Mouse (Mus musculus): ENCODE results near the gene Fbrs. TPM values are rescaled to one million over a fixed set of nuclear protein-coding genes. Genes with fewer than 3 reads are reported as not detected.

Fbrs gene
- polyA plus RNA-seq, 1 experiment from 2014 or later = 14.9 TPM

DNA sequence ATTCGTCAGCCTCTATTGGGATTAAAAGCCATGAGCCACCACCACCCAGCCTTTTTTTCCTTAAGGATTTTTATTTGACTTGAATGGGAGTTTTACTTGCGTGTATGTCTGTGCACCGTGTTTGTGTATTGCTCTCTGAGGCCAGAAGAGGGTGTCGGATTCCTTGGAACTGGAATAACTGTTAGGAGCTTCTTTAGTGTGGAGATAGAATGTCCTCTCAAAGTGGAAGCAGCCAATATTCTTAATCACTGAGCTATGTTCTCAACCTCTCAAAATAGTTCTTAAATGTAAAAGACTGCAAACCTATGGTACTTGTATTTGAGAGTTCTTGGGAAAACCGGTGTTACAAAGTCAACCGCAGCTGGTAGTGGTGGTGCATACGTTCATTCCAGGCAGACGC lies 32.2 kb downstream of the Fbrs start:
- WGBS = 33% methylated on average over 8 of the region's 8 CpGs
- Histone ChIP-seq H3K4me3 (replicated peaks) (peak overlapping the region; percentile 63), H3K4me1 (replicated peaks) (peaks cover 29% of the 10 kb centered on the region), H3K27me3 (no peaks in the 10 kb centered on the region), H3K27ac (peak overlapping the region; percentile 99), H3K9ac (replicated peaks) (peak overlapping the region; percentile 85), H3K4me2 (replicated peaks) (peak overlapping the region; percentile 72), H3K36me3 (peaks cover 23% of the 10 kb centered on the region), H3K9me3 (no peaks in the 10 kb centered on the region)
- ATAC-seq = no peak

DNA sequence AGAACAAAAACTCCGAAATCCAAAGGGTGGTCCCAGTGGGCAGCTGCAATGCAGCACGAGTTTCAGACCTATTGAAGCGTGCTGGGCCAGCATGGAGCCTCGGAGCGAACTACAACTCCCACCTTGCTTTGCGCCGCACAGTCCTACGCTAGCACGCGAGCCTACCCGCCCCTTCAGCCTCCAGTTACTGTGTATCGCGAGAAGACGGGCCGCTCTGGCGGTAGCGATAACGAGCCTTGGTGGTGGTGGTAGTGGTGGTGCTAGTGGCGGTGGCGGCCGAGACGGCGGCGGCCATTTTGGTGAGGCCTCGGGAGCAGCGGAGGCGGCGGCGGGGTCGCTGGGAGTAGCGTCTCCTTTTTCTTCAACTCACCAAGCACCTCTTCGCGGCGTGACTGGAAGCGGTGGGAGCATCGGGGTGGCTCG lies 32.8 kb downstream of the Fbrs start, which contains the start of gene Srcap:
Gene Srcap, plus strand, starts transcription at position 176 of the 423 bp plus-strand sequence.
- no peaks in the 10 kb centered on the region for H3K27me3 ChIP-seq
- peaks cover 29% of the 10 kb centered on the region for H3K4me1 ChIP-seq (replicated peaks)
- peak within 1 kb of the TSS; percentile 99 for H3K27ac ChIP-seq
- peak within 1 kb of the TSS; percentile 72 for H3K4me2 ChIP-seq (replicated peaks)
- H3K4me3 ChIP-seq (replicated peaks) = peak within 1 kb of the TSS; percentile 63
- H3K9ac ChIP-seq (replicated peaks) = peak within 1 kb of the TSS; percentile 85
- ATAC-seq = peak; percentile 99
- under 1% methylated on average over 37 of the region's 37 CpGs for WGBS
- H3K9me3 ChIP-seq = no peaks in the 10 kb centered on the region
- H3K36me3 ChIP-seq = peaks cover 28% of the 10 kb centered on the region

DNA sequence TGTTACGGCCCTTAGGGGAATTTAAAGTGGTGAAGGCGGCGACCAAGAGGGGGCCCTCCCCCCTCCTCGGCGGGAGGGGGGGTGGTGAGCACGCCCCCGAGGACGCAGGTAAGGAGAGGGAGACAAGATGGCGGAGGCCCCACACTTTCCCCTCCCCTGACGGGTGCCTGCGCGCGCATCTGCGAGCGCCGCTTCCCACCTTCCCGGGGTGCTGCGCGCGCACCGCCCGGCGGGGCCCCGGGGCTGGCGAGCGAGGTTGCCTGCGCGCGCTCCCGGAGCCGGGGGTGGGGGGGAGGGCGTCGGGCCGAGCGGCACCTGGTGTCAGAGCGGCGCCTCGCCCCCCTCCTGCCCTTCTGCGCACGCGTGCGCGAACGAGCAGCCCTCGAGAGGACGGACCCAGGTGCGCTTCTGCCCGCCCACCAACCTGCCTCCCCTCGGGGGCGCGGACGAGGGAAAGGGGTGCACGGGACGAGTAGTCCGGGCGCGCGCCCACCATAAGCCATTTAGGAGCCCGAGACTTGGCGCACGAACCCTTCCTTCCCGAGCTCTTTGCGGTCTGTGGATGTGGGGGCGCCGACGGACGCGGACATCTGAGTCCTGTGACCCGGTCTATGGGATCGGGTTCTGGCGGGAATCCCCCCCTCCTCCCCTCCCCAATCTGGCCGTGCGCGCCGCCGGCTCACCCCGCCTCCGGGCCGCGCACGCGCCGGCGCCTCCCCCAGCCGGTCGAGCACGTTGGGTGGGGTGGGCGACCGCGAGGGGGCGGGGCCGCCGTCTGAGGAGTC lies 33.4 kb downstream of the Fbrs start:
- 0% methylated on average over 48 of the region's 93 CpGs for WGBS
- H3K9ac ChIP-seq (replicated peaks) = peak overlapping the region; percentile 85
- peak overlapping the region; percentile 72 for H3K4me2 ChIP-seq (replicated peaks)
- peak overlapping the region; percentile 99 for H3K27ac ChIP-seq
- H3K27me3 ChIP-seq = no peaks in the 10 kb centered on the region
- H3K36me3 ChIP-seq = peaks cover 34% of the 10 kb centered on the region
- peak; percentile 85 for ATAC-seq
- peaks cover 29% of the 10 kb centered on the region for H3K4me1 ChIP-seq (replicated peaks)
- peak overlapping the region; percentile 63 for H3K4me3 ChIP-seq (replicated peaks)
- H3K9me3 ChIP-seq = no peaks in the 10 kb centered on the region

DNA sequence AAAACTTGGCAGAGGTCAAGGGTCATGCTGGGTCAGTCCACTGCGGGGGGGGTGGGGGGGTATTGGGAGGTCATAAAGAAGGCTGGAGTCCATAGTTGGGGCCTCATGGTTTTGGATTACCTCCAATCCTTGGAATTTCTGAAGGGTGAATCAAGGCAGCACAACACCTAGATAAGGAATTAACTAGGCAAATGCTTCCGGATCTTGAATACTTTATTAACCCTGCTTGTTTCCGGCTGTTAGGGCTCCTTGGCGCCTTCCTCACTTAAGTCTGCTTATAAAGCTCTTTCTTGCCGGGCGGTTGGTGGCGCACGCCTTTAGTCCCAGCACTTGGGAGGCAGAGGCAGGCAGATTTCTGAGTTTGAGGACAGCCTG lies 34.0 kb downstream of the Fbrs start:
- 47% methylated on average over 8 of the region's 8 CpGs for WGBS
- peak overlapping the region; percentile 63 for H3K4me3 ChIP-seq (replicated peaks)
- H3K27ac ChIP-seq = peak overlapping the region; percentile 99
- H3K36me3 ChIP-seq = peaks cover 40% of the 10 kb centered on the region
- peak overlapping the region; percentile 85 for H3K9ac ChIP-seq (replicated peaks)
- H3K9me3 ChIP-seq = no peaks in the 10 kb centered on the region
- no peak for ATAC-seq
- H3K27me3 ChIP-seq = no peaks in the 10 kb centered on the region
- peaks cover 29% of the 10 kb centered on the region for H3K4me1 ChIP-seq (replicated peaks)
- H3K4me2 ChIP-seq (replicated peaks) = peak overlapping the region; percentile 72

DNA sequence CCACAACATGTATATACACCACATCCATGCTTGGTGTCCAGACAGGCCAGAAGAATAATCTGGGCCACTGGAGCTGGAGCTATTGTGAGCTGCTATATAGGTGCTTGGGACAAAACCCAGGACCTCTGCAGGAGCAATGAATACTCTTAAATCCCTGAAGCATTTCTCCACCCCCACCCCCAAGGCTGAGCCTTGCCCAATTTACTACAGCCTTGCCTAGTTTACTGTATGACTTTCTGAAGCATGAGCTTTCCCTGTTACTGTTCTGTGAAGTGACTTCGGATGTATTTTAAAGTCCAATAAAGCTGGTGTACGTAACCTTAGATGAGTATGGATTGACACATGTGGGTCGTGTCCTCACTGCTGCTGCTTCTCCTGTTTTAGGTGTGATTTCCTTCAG lies 34.8 kb downstream of the Fbrs start:
- Histone ChIP-seq H3K4me1 (replicated peaks) (peaks cover 29% of the 10 kb centered on the region), H3K4me3 (replicated peaks) (peak overlapping the region; percentile 63), H3K9me3 (no peaks in the 10 kb centered on the region), H3K4me2 (replicated peaks) (peak overlapping the region; percentile 72), H3K9ac (replicated peaks) (0 out of 2 replicates have a peak overlapping the region, but pooled peaks have one; percentile 85), H3K27me3 (no peaks in the 10 kb centered on the region), H3K36me3 (peaks cover 46% of the 10 kb centered on the region), H3K27ac (0 out of 2 replicates have a peak overlapping the region, but pooled peaks have one; percentile 14)
- 93% methylated on average over 3 of the region's 3 CpGs for WGBS
- no peak for ATAC-seq

DNA sequence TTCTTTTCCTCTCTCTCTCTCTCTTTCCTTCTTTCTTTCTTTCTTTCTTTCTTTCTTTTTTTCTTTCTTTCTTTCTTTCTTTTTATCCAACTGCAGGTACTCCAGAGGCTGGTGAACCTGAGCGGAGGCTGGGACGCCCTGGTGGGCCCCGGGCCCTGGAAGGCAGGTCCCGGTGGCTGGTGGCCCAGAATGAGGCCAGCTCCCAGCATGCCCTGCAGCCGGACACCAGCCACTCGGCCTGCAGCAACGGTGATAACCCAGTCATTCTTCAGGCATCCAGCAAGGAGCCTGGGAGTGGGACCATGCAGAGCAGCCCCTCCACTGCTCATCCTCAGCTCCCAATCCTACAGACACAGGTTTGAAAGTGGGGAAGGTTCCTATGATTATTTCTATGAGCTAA lies 36.8 kb downstream of the Fbrs start:
- H3K9me3 ChIP-seq = no peaks in the 10 kb centered on the region
- H3K4me1 ChIP-seq (replicated peaks) = peaks cover 29% of the 10 kb centered on the region
- H3K27me3 ChIP-seq = no peaks in the 10 kb centered on the region
- 95% methylated on average over 7 of the region's 7 CpGs for WGBS
- H3K36me3 ChIP-seq = peaks cover 61% of the 10 kb centered on the region
- no peak overlapping the region for H3K27ac ChIP-seq
- ATAC-seq = no peak
- H3K9ac ChIP-seq (replicated peaks) = no peak overlapping the region
- no peak overlapping the region for H3K4me2 ChIP-seq (replicated peaks)
- no peak overlapping the region for H3K4me3 ChIP-seq (replicated peaks)

DNA sequence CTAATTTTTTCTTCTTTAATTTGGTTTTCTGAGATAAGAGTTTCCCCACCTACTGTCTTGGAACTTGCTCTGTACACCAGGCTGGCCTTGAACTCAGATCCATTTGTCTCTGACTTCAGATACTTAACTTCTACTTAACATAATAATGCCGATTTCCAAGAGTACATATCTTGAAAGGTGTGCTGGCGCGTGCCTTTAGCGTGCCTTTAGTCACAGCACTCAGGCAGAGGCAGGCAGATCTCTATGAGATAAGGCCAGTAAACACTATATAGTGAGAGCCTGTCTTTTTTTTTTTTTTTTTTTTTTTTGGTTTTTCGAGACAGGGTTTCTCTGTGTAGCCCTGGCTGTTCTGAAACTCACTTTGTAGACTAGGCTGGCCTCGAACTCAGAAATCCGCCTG lies 37.3 kb downstream of the Fbrs start:
- no peak for ATAC-seq
- no peak overlapping the region for H3K9ac ChIP-seq (replicated peaks)
- H3K4me3 ChIP-seq (replicated peaks) = no peak overlapping the region
- 94% methylated on average over 7 of the region's 7 CpGs for WGBS
- H3K4me2 ChIP-seq (replicated peaks) = no peak overlapping the region
- no peak overlapping the region for H3K27ac ChIP-seq
- H3K9me3 ChIP-seq = no peaks in the 10 kb centered on the region
- H3K4me1 ChIP-seq (replicated peaks) = peaks cover 25% of the 10 kb centered on the region
- H3K36me3 ChIP-seq = peaks cover 66% of the 10 kb centered on the region
- H3K27me3 ChIP-seq = no peaks in the 10 kb centered on the region

DNA sequence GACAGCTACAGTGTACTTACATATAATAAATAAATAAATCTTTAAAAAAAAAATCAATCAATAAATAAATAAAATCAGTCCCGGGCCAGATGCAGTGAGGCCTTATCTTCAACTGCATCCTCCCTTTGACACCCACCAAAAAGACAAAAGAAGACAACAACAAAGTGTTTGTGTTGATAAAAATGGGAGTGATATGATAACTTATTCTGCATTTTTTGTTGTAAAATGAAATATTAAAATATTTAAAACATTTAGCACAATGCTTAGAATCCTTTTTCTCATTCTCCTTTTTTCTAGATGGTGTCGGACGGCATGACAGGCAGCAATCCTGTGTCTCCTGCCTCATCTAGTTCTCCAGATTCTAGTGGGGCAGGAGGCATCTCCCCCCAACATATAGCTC lies 40.3 kb downstream of the Fbrs start, which contains the start of gene Gm42715:
Gene Gm42715, plus strand, starts transcription at position 301 of the 400 bp plus-strand sequence.
- H3K4me3 ChIP-seq (replicated peaks) = no peak within 1 kb of the TSS
- H3K27ac ChIP-seq = no peak within 1 kb of the TSS
- peaks cover 89% of the 10 kb centered on the region for H3K36me3 ChIP-seq
- H3K4me2 ChIP-seq (replicated peaks) = no peak within 1 kb of the TSS
- no peaks in the 10 kb centered on the region for H3K9me3 ChIP-seq
- peaks cover 6% of the 10 kb centered on the region for H3K4me1 ChIP-seq (replicated peaks)
- no peak for ATAC-seq
- no peak within 1 kb of the TSS for H3K9ac ChIP-seq (replicated peaks)
- no peaks in the 10 kb centered on the region for H3K27me3 ChIP-seq
- 95% methylated on average over 3 of the region's 3 CpGs for WGBS

Small RNAs within 50 kb of the gene (microRNA-seq; reads per million reads assigned to microRNA genes)
- not detected for gene Gm47278
- gene Mir7060 = 0.82 reads per million

Other genes starting within 250 kb of the Fbrs start
- 69.3 and 75.4 TPM in 2 replicates for gene Zfp553, start 246.1 kb upstream of the Fbrs start, polyA plus RNA-seq (2015; fragmentation: Nextera tagmentation; extraction: Ambion mirVana)
- gene Sept1, start 246.1 kb upstream of the Fbrs start, polyA plus RNA-seq (2015; fragmentation: Nextera tagmentation; extraction: Ambion mirVana) = 27.1 and 28.3 TPM in 2 replicates
- 50.5 and 59.7 TPM in 2 replicates for gene Zfp771, start 234.9 kb upstream of the Fbrs start, polyA plus RNA-seq (2015; fragmentation: Nextera tagmentation; extraction: Ambion mirVana)
- gene Dctpp1, start 218.5 kb upstream of the Fbrs start, polyA plus RNA-seq (2015; fragmentation: Nextera tagmentation; extraction: Ambion mirVana) = 142 and 143 TPM in 2 replicates
- gene Sephs2, start 205.1 kb upstream of the Fbrs start, polyA plus RNA-seq (2015; fragmentation: Nextera tagmentation; extraction: Ambion mirVana) = 52.4 and 54.0 TPM in 2 replicates
- gene Itgal, start 182.9 kb upstream of the Fbrs start, polyA plus RNA-seq (2015; fragmentation: Nextera tagmentation; extraction: Ambion mirVana) = 0.30 TPM in 2 replicates
- gene Zfp768, start 133.6 kb upstream of the Fbrs start, polyA plus RNA-seq (2015; fragmentation: Nextera tagmentation; extraction: Ambion mirVana) = 15.6 and 20.1 TPM in 2 replicates
- gene Zfp747, start 103.1 kb upstream of the Fbrs start, polyA plus RNA-seq (2015; fragmentation: Nextera tagmentation; extraction: Ambion mirVana) = 8.4 and 9.3 TPM in 2 replicates
- gene 9130019O22Rik, start 92.0 kb upstream of the Fbrs start, polyA plus RNA-seq (2015; fragmentation: Nextera tagmentation; extraction: Ambion mirVana) = 5.7 and 6.2 TPM in 2 replicates
- gene E430018J23Rik, start 85.6 kb upstream of the Fbrs start, polyA plus RNA-seq (2015; fragmentation: Nextera tagmentation; extraction: Ambion mirVana) = 5.9 and 8.4 TPM in 2 replicates
- gene Zfp764, start 72.4 kb upstream of the Fbrs start, polyA plus RNA-seq (2015; fragmentation: Nextera tagmentation; extraction: Ambion mirVana) = 5.1 and 5.2 TPM in 2 replicates
- gene Zfp688, start 57.1 kb upstream of the Fbrs start, polyA plus RNA-seq (2015; fragmentation: Nextera tagmentation; extraction: Ambion mirVana) = 34.8 and 35.6 TPM in 2 replicates
- 16.1 and 16.3 TPM in 2 replicates for gene Zfp689, start 30.0 kb upstream of the Fbrs start, polyA plus RNA-seq (2015; fragmentation: Nextera tagmentation; extraction: Ambion mirVana)
- 47.5 and 52.3 TPM in 2 replicates for gene Prr14, start 19.6 kb upstream of the Fbrs start, polyA plus RNA-seq (2015; fragmentation: Nextera tagmentation; extraction: Ambion mirVana)
- 50.3 and 68.8 TPM in 2 replicates for gene Srcap, start 32.8 kb downstream of the Fbrs start, polyA plus RNA-seq (2015; fragmentation: Nextera tagmentation; extraction: Ambion mirVana)
- 20.6 and 21.0 TPM in 2 replicates for gene Gm42715, start 40.4 kb downstream of the Fbrs start, polyA plus RNA-seq (2015; fragmentation: Nextera tagmentation; extraction: Ambion mirVana)
- 6.3 and 8.3 TPM in 2 replicates for gene Tmem265, start 82.2 kb downstream of the Fbrs start, polyA plus RNA-seq (2015; fragmentation: Nextera tagmentation; extraction: Ambion mirVana)
- gene Phkg2, start 94.1 kb downstream of the Fbrs start, polyA plus RNA-seq (2015; fragmentation: Nextera tagmentation; extraction: Ambion mirVana) = 59.4 and 63.2 TPM in 2 replicates
- 13.0 and 14.5 TPM in 2 replicates for gene Ccdc189, start 109.4 kb downstream of the Fbrs start, polyA plus RNA-seq (2015; fragmentation: Nextera tagmentation; extraction: Ambion mirVana)
- gene Rnf40, start 109.6 kb downstream of the Fbrs start, polyA plus RNA-seq (2015; fragmentation: Nextera tagmentation; extraction: Ambion mirVana) = 53.3 and 54.4 TPM in 2 replicates
- gene Zfp629, start 136.6 kb downstream of the Fbrs start, polyA plus RNA-seq (2015; fragmentation: Nextera tagmentation; extraction: Ambion mirVana) = 30.8 and 32.5 TPM in 2 replicates
- 39.2 and 52.2 TPM in 2 replicates for gene Bcl7c, start 229.7 kb downstream of the Fbrs start, polyA plus RNA-seq (2015; fragmentation: Nextera tagmentation; extraction: Ambion mirVana)
- gene Ctf1, start 233.5 kb downstream of the Fbrs start, polyA plus RNA-seq (2015; fragmentation: Nextera tagmentation; extraction: Ambion mirVana) = 1.6 and 3.0 TPM in 2 replicates